Mouse (Mus musculus) forebrain, embryonic 10.5 days (tissue): ENCODE measurements around the gene Ifna6. TPM values are rescaled to one million over a fixed set of nuclear protein-coding genes. Genes with fewer than 3 reads are reported as not detected.
A peak's percentile ranks its signal among the peaks of the same experiment; 100 is the strongest.

Experiments used
- DNase-seq: peaks from one replicate; pipeline ENCODE4 v3.0.0-alpha.2; 2017; ENCODE audit warnings: low spot score; ENCODE audit errors: extremely low spot score
- H3K27ac ChIP-seq: fragments of 300-500 bp; sonication (generic); 2 replicates; pipeline ENCODE4 v1.5.1; 2016; ENCODE audit warnings: mild to moderate bottlenecking
- H3K27me3 ChIP-seq: fragments of 300-500 bp; sonication (generic); 2 replicates; pipeline ENCODE4 v1.6.1; 2016; ENCODE audit warnings: mild to moderate bottlenecking; ENCODE audit not compliant: poor library complexity, severe bottlenecking
- H3K36me3 ChIP-seq: fragments of 300-500 bp; sonication (generic); replicated peaks from 2 replicates; pipeline ENCODE4 v1.6.1; 2016; ENCODE audit warnings: mild to moderate bottlenecking, moderate library complexity
- H3K4me1 ChIP-seq: fragments of 300-500 bp; sonication (generic); 2 replicates; pipeline ENCODE4 v1.6.1; 2016
- H3K4me3 ChIP-seq: fragments of 300-500 bp; sonication (generic); 2 replicates; pipeline ENCODE4 v1.5.1; 2016; ENCODE audit warnings: mild to moderate bottlenecking, moderate library complexity
- H3K9me3 ChIP-seq: fragments of 300-500 bp; sonication (generic); 2 replicates; pipeline ENCODE4 v1.6.1; 2016; ENCODE audit warnings: mild to moderate bottlenecking, moderate library complexity
- WGBS: fragments of 180-500 bp; shearing (Covaris S2); methylation state at CpG from one replicate; pipeline ENCODE4 v1.1.7; 2016; 5-methylcytosine and 5-hydroxymethylcytosine counted together
- polyA plus RNA-seq: library from polyadenylated mRNA; unstranded; fragments of >200 nt; fragmentation: Nextera tagmentation; extraction: Ambion mirVana; gene quantifications from 2 replicates; pipeline ENCODE4 v1.2.1, GENCODE M21; 2016

The Ifna6 gene
- polyA plus RNA-seq, 1 experiment from 2014 or later = not detected

- WGBS = 4% methylated on average over 7 of the region's 7 CpGs
Measured at GRCm38 (mm10) chr4:88863309-88863708, 36.1 kb downstream of the Ifna6 start.

GRCm38 (mm10) chr4:88864599-88864998 lies 37.4 kb downstream of the Ifna6 start:
- H3K27me3 ChIP-seq = peaks cover 57% of the 10 kb centered on the region
- 69% methylated on average over 9 of the region's 9 CpGs for WGBS
- H3K4me1 ChIP-seq = peaks cover 33% of the 10 kb centered on the region
- no peaks in the 10 kb centered on the region for H3K9me3 ChIP-seq
- H3K27ac ChIP-seq = no peak overlapping the region
- no peak overlapping the region for H3K4me3 ChIP-seq
- DNase-seq = no peak
- H3K36me3 ChIP-seq = no peaks in the 10 kb centered on the region

More at GRCm38 (mm10) chr4:88863309-88863708, 36.1 kb downstream of the Ifna6 start:
- Histone ChIP-seq H3K9me3 (no peaks in the 10 kb centered on the region), H3K4me1 (peaks cover 29% of the 10 kb centered on the region), H3K4me3 (no peak overlapping the region), H3K27me3 (peaks cover 50% of the 10 kb centered on the region), H3K36me3 (no peaks in the 10 kb centered on the region), H3K27ac (no peak overlapping the region)
- no peak for DNase-seq

GRCm38 (mm10) chr4:88865011-88865569 lies 37.9 kb downstream of the Ifna6 start:
- 61% methylated on average over 6 of the region's 6 CpGs for WGBS
- Histone ChIP-seq H3K4me1 (peaks cover 33% of the 10 kb centered on the region), H3K4me3 (no peak overlapping the region), H3K27ac (no peak overlapping the region), H3K9me3 (no peaks in the 10 kb centered on the region), H3K36me3 (no peaks in the 10 kb centered on the region), H3K27me3 (peaks cover 57% of the 10 kb centered on the region)
- DNase-seq = no peak

GRCm38 (mm10) chr4:88867366-88867925 lies 40.2 kb downstream of the Ifna6 start:
- Histone ChIP-seq H3K27ac (peak overlapping the region; percentile 72; the same call in 1 of the 2 replicates), H3K27me3 (peaks cover 49% of the 10 kb centered on the region), H3K36me3 (no peaks in the 10 kb centered on the region), H3K4me3 (peak overlapping the region; percentile 64), H3K4me1 (peaks cover 33% of the 10 kb centered on the region), H3K9me3 (no peaks in the 10 kb centered on the region)
- WGBS = under 1% methylated on average over 8 of the region's 8 CpGs
- peak; percentile 84 for DNase-seq

GRCm38 (mm10) chr4:88867926-88868911 lies 41.0 kb downstream of the Ifna6 start:
- WGBS = 8% methylated on average over 30 of the region's 31 CpGs
- no peaks in the 10 kb centered on the region for H3K36me3 ChIP-seq
- DNase-seq = peak; percentile 59
- H3K4me3 ChIP-seq = peak overlapping the region; percentile 64
- H3K9me3 ChIP-seq = no peaks in the 10 kb centered on the region
- peaks cover 41% of the 10 kb centered on the region for H3K27me3 ChIP-seq
- peaks cover 27% of the 10 kb centered on the region for H3K4me1 ChIP-seq
- peak overlapping the region; percentile 72 for H3K27ac ChIP-seq

GRCm38 (mm10) chr4:88872691-88873090 lies 45.5 kb downstream of the Ifna6 start:
- Histone ChIP-seq H3K36me3 (no peaks in the 10 kb centered on the region), H3K4me3 (no peak overlapping the region), H3K4me1 (peaks cover 9% of the 10 kb centered on the region), H3K9me3 (no peaks in the 10 kb centered on the region), H3K27ac (no peak overlapping the region), H3K27me3 (peaks cover 10% of the 10 kb centered on the region)
- DNase-seq = no peak
- 0% methylated on average over 2 of the region's 2 CpGs for WGBS

- Histone ChIP-seq H3K27ac (no peak overlapping the region), H3K27me3 (peaks cover 2% of the 10 kb centered on the region; the same call in 1 of the 2 replicates), H3K36me3 (no peaks in the 10 kb centered on the region), H3K4me1 (peaks cover 3% of the 10 kb centered on the region; the same call in 1 of the 2 replicates), H3K9me3 (no peaks in the 10 kb centered on the region), H3K4me3 (no peak overlapping the region)
- WGBS = 76% methylated on average over 3 of the region's 4 CpGs
- DNase-seq = no peak
Measured at GRCm38 (mm10) chr4:88875435-88876095, 48.3 kb downstream of the Ifna6 start.

- Histone ChIP-seq H3K4me3 (no peak overlapping the region), H3K36me3 (no peaks in the 10 kb centered on the region), H3K4me1 (peaks cover 3% of the 10 kb centered on the region; the same call in 1 of the 2 replicates), H3K9me3 (no peaks in the 10 kb centered on the region), H3K27ac (no peak overlapping the region), H3K27me3 (no peaks in the 10 kb centered on the region; the same call in 1 of the 2 replicates)
- DNase-seq = no peak
- 84% methylated on average over 4 of the region's 4 CpGs for WGBS
Measured at GRCm38 (mm10) chr4:88876520-88876919, 49.3 kb downstream of the Ifna6 start.

Other genes with a start within 250 kb of the Ifna6 start
- gene Ifna9, start 235.0 kb upstream of the Ifna6 start, polyA plus RNA-seq = not detected in 2 replicates
- gene Ifna12, start 224.0 kb upstream of the Ifna6 start, polyA plus RNA-seq = not detected in 2 replicates
- gene C87499, start 193.0 kb upstream of the Ifna6 start, polyA plus RNA-seq = not detected in 2 replicates
- not detected in 2 replicates for gene Ifna13, start 183.0 kb upstream of the Ifna6 start, polyA plus RNA-seq
- gene Ifna16, start 150.5 kb upstream of the Ifna6 start, polyA plus RNA-seq = not detected in 2 replicates
- not detected in 2 replicates for gene Ifna2, start 143.5 kb upstream of the Ifna6 start, polyA plus RNA-seq
- not detected in 2 replicates for gene Ifnab, start 136.1 kb upstream of the Ifna6 start, polyA plus RNA-seq
- 0.84 and 1.1 TPM in 2 replicates for gene Gm26566, start 105.6 kb upstream of the Ifna6 start, polyA plus RNA-seq
- 98.4 and 103 TPM in 2 replicates for gene Klhl9, start 105.0 kb upstream of the Ifna6 start, polyA plus RNA-seq
- gene Gm13271, start 72.5 kb upstream of the Ifna6 start, polyA plus RNA-seq = not detected in 2 replicates
- 0.35 and 0.49 TPM in 2 replicates for gene Gm13283, start 67.3 kb upstream of the Ifna6 start, polyA plus RNA-seq
- gene Gm13290, start 53.6 kb upstream of the Ifna6 start, polyA plus RNA-seq = 0.76 TPM in 1 of 2 replicates, not detected in the other
- not detected in 2 replicates for gene Gm13289, start 50.5 kb upstream of the Ifna6 start, polyA plus RNA-seq
- not detected in 2 replicates for gene Gm13272, start 47.6 kb upstream of the Ifna6 start, polyA plus RNA-seq
- not detected in 2 replicates for gene Ifnz, start 45.3 kb upstream of the Ifna6 start, polyA plus RNA-seq
- gene Gm13276, start 41.7 kb upstream of the Ifna6 start, polyA plus RNA-seq = not detected in 2 replicates
- gene Gm13277, start 38.8 kb upstream of the Ifna6 start, polyA plus RNA-seq = not detected in 2 replicates
- not detected in 2 replicates for gene Gm13278, start 35.9 kb upstream of the Ifna6 start, polyA plus RNA-seq
- gene Gm13275, start 32.9 kb upstream of the Ifna6 start, polyA plus RNA-seq = not detected in 2 replicates
- not detected in 2 replicates for gene Gm13279, start 30.0 kb upstream of the Ifna6 start, polyA plus RNA-seq
- gene Gm13285, start 27.8 kb upstream of the Ifna6 start, polyA plus RNA-seq = 0.85 TPM in 1 of 2 replicates, not detected in the other
- not detected in 2 replicates for gene Gm13287, start 24.2 kb upstream of the Ifna6 start, polyA plus RNA-seq
- 0.07 and 0.09 TPM in 2 replicates for gene Gm13288, start 21.9 kb upstream of the Ifna6 start, polyA plus RNA-seq
- not detected in 2 replicates for gene Ifna7, start 11.2 kb upstream of the Ifna6 start, polyA plus RNA-seq
- not detected in 2 replicates for gene Ifna11, start 7.5 kb upstream of the Ifna6 start, polyA plus RNA-seq
- not detected in 2 replicates for gene Ifna5, start 8.1 kb downstream of the Ifna6 start, polyA plus RNA-seq
- gene Ifna4, start 14.4 kb downstream of the Ifna6 start, polyA plus RNA-seq = not detected in 2 replicates
- gene Ifna1, start 22.7 kb downstream of the Ifna6 start, polyA plus RNA-seq = not detected in 2 replicates
- gene Ifne, start 52.8 kb downstream of the Ifna6 start, polyA plus RNA-seq = not detected in 2 replicates